Mouse (Mus musculus): Measurements from ENCODE around the gene Col8a2. TPM values are rescaled to one million over a fixed set of nuclear protein-coding genes. Genes with fewer than 3 reads are reported as not detected.

Col8a2 gene
- polyA plus RNA-seq (2021; fragmentation: Nextera tagmentation): 0.32 and 0.48 TPM in 2 replicates
- long read RNA-seq, experiment 1, partial matches to known transcripts: 0 of 1 reads
- long read RNA-seq, experiment 1, other reads (novel, unspliced or antisense): 1 of 1 reads
- long read RNA-seq, experiment 2, partial matches to known transcripts: 0 of 3 reads
- long read RNA-seq, experiment 2, other reads (novel, unspliced or antisense): 3 of 3 reads

GRCm38 (mm10) chr4:126286492-126286891 is at the start of gene Col8a2:
Col8a2 (plus strand) TSS chr4:126286793.

GRCm38 (mm10) chr4:126256131-126256791 is 30.3 kb upstream of the Col8a2 start, which contains the start of gene Map7d1:
Map7d1 (minus strand) TSS chr4:126256343.

GRCm38 (mm10) chr4:126262119-126262807 is 24.3 kb upstream of the Col8a2 start, which contains the start of gene Trappc3:
Trappc3 (plus strand) TSS chr4:126262325.

GRCm38 (mm10) chr4:126321111-126321853 is 34.7 kb downstream of the Col8a2 start, which contains the start of gene Adprhl2:
Adprhl2 (minus strand) TSS chr4:126321703.

GRCm38 (mm10) chr4:126325281-126325861 is 38.8 kb downstream of the Col8a2 start, which contains the start of gene Tekt2:
Tekt2 (minus strand) TSS chr4:126325688.

Other genes starting within 250 kb of the Col8a2 start
- 101 and 105 TPM in 2 replicates for gene Mrps15, start 239.9 kb upstream of the Col8a2 start, polyA plus RNA-seq (2021; fragmentation: Nextera tagmentation)
- 65.4 and 83.2 TPM in 2 replicates for gene Oscp1, start 228.2 kb upstream of the Col8a2 start, polyA plus RNA-seq (2021; fragmentation: Nextera tagmentation)
- 26.2 and 39.1 TPM in 2 replicates for gene Lsm10, start 190.2 kb upstream of the Col8a2 start, polyA plus RNA-seq (2021; fragmentation: Nextera tagmentation)
- 3.8 and 13.2 TPM in 2 replicates for gene Stk40, start 182.8 kb upstream of the Col8a2 start, polyA plus RNA-seq (2021; fragmentation: Nextera tagmentation)
- gene Eva1b, start 139.0 kb upstream of the Col8a2 start, polyA plus RNA-seq (2021; fragmentation: Nextera tagmentation): 6.0 and 6.6 TPM in 2 replicates
- 0.35 and 0.39 TPM in 2 replicates for gene Sh3d21, start 123.3 kb upstream of the Col8a2 start, polyA plus RNA-seq (2021; fragmentation: Nextera tagmentation)
- gene Thrap3, start 84.0 kb upstream of the Col8a2 start, polyA plus RNA-seq (2021; fragmentation: Nextera tagmentation): 41.6 and 45.4 TPM in 2 replicates
- 24.3 and 105 TPM in 2 replicates for gene Map7d1, start 30.4 kb upstream of the Col8a2 start, polyA plus RNA-seq (2021; fragmentation: Nextera tagmentation)
- gene Trappc3, start 24.5 kb upstream of the Col8a2 start, polyA plus RNA-seq (2021; fragmentation: Nextera tagmentation): 73.5 and 74.6 TPM in 2 replicates
- 27.0 TPM in 2 replicates for gene Adprhl2, start 34.9 kb downstream of the Col8a2 start, polyA plus RNA-seq (2021; fragmentation: Nextera tagmentation)
- 0.11 and 0.72 TPM in 2 replicates for gene Tekt2, start 38.9 kb downstream of the Col8a2 start, polyA plus RNA-seq (2021; fragmentation: Nextera tagmentation)
- gene Ago3, start 142.8 kb downstream of the Col8a2 start, polyA plus RNA-seq (2021; fragmentation: Nextera tagmentation): 6.3 and 6.5 TPM in 2 replicates
- 6.4 and 16.3 TPM in 2 replicates for gene Ago1, start 181.8 kb downstream of the Col8a2 start, polyA plus RNA-seq (2021; fragmentation: Nextera tagmentation)
- 0.51 and 1.2 TPM in 2 replicates for gene Ago4, start 246.7 kb downstream of the Col8a2 start, polyA plus RNA-seq (2021; fragmentation: Nextera tagmentation)